Mouse (Mus musculus): ENCODE data around the gene Phlpp1. TPM values are rescaled to one million over a fixed set of nuclear protein-coding genes. Genes with fewer than 3 reads are reported as not detected.
"Not testable (repeated sequence)": the region's sequence is repeated elsewhere in the genome, so short reads cannot be mapped to it uniquely, and the experiment has no call there.

Gene Phlpp1
- polyA plus RNA-seq, 1 experiment = 0.67 TPM

- H3K36me3 ChIP-seq (replicated peaks; ENCODE audit: low read length) = peaks cover 10% of the 10 kb centered on the region
- TF ChIP-seq GATA1 (IDR thresholded peaks at IDR 0.05; ENCODE audit: borderline replicate concordance, low read length) (no peak), FLI1 (IDR thresholded peaks at IDR 0.05; ENCODE audit: low read length) (no peak)
- no peaks in the 10 kb centered on the region for H3K27me3 ChIP-seq (replicated peaks)
- peaks cover 40% of the 10 kb centered on the region for H3K4me1 ChIP-seq
- no peak overlapping the region for H3K4me3 ChIP-seq (replicated peaks)
- H3K9me3 ChIP-seq = no peaks in the 10 kb centered on the region
These were observed 108.0 kb downstream of the Phlpp1 start for GRCm38 (mm10) chr1:106279404-106280123.

DNA sequence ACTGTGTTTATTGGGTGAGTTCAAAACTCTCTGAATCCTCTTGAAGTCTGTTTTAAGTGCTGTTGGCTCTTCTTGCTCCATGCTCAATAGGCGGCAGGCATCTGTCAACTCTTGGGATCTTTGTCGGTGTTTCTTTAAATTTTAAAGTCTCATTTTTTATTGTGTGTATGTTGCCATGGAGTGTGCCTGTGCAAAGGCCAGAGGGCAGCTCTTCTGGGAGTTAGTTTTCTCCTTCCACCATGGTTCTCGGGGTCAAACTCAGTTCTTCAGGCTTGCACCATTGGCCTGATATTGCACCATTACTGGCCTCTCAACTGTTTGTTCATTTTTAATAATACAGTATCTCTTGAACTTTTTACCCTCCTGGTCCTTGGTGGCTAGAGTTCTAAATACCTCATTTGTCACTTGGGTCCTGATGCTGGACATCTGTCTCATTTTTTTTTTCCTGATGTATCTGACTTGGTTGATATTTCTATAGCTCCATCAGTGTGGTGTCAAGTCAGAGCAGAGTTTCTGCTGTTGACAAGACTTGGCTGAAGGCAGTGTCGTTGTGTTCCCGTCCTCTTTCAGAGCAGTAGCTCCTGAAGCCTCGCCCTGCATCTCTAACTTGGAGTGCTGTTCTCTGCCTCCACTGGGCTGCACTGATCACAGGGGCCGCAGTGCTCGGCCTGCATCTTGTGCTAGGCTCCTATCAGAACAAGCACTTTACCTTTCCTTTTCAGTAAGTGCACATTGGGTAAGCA lies 108.8 kb downstream of the Phlpp1 start:
- Histone ChIP-seq H3K9me3 (no peaks in the 10 kb centered on the region), H3K27me3 (replicated peaks) (no peaks in the 10 kb centered on the region), H3K4me1 (peaks cover 37% of the 10 kb centered on the region), H3K36me3 (replicated peaks; ENCODE audit: low read length) (peaks cover 10% of the 10 kb centered on the region), H3K4me3 (replicated peaks) (no peak overlapping the region)
- TF ChIP-seq FLI1 (IDR thresholded peaks at IDR 0.05; ENCODE audit: low read length) (no peak), GATA1 (IDR thresholded peaks at IDR 0.05; ENCODE audit: borderline replicate concordance, low read length) (no peak)

DNA sequence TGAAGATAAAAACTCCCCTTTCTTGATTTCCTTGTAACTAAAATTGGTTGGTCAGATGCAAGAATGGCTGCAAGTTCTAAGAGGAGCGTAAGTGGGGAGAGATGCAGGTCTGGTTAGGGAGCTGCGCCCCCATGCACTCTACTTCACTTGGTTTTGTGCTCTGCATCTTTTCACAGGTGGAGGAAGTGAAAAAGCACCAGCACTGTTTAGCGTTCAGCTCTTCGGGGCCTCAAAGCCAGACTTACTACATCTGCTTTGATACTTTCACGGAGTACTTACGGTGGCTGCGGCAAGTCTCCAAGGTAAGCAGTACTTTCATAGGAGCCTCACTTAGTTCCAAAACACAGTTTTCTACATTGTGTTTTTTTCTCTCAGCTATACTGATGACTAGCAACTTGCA lies 115.3 kb downstream of the Phlpp1 start:
- Histone ChIP-seq H3K9me3 (no peaks in the 10 kb centered on the region), H3K4me1 (no peaks in the 10 kb centered on the region), H3K4me3 (replicated peaks) (no peak overlapping the region), H3K36me3 (replicated peaks; ENCODE audit: low read length) (peaks cover 13% of the 10 kb centered on the region), H3K27me3 (replicated peaks) (no peaks in the 10 kb centered on the region)
- TF ChIP-seq GATA1 (IDR thresholded peaks at IDR 0.05; ENCODE audit: borderline replicate concordance, low read length) (no peak), FLI1 (IDR thresholded peaks at IDR 0.05; ENCODE audit: low read length) (no peak)

DNA sequence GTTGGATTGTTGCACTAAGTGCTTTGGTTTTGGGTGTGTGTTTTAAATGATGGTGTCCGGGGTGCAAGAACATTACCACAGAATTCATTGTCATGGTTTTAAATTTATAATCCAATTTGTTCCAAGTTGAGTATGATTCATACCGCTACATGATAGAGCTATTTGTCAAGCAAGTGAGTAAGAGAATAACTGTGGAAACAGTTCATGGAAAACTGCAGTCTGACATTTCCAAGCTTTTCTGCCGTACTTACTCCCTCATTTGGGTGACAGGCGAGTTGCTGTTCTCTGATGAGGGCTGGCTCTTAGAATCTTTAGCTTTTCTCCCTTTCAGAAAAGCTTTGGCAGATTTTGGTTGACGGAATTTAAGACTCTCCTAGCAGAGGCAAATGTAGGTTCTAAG lies 117.5 kb downstream of the Phlpp1 start:
- no peaks in the 10 kb centered on the region for H3K27me3 ChIP-seq (replicated peaks)
- H3K36me3 ChIP-seq (replicated peaks; ENCODE audit: low read length) = peaks cover 9% of the 10 kb centered on the region
- H3K4me3 ChIP-seq (replicated peaks) = no peak overlapping the region
- TF ChIP-seq GATA1 (IDR thresholded peaks at IDR 0.05; ENCODE audit: borderline replicate concordance, low read length) (no peak), FLI1 (IDR thresholded peaks at IDR 0.05; ENCODE audit: low read length) (no peak)
- no peaks in the 10 kb centered on the region for H3K4me1 ChIP-seq
- no peaks in the 10 kb centered on the region for H3K9me3 ChIP-seq

GRCm38 (mm10) chr1:106289580-106289979 lies 118.0 kb downstream of the Phlpp1 start:
- H3K36me3 ChIP-seq (replicated peaks; ENCODE audit: low read length) = peaks cover 9% of the 10 kb centered on the region
- H3K4me3 ChIP-seq (replicated peaks) = no peak overlapping the region
- H3K4me1 ChIP-seq = no peaks in the 10 kb centered on the region
- TF ChIP-seq FLI1 (IDR thresholded peaks at IDR 0.05; ENCODE audit: low read length) (no peak), GATA1 (IDR thresholded peaks at IDR 0.05; ENCODE audit: borderline replicate concordance, low read length) (no peak)
- no peaks in the 10 kb centered on the region for H3K27me3 ChIP-seq (replicated peaks)
- H3K9me3 ChIP-seq = no peaks in the 10 kb centered on the region

DNA sequence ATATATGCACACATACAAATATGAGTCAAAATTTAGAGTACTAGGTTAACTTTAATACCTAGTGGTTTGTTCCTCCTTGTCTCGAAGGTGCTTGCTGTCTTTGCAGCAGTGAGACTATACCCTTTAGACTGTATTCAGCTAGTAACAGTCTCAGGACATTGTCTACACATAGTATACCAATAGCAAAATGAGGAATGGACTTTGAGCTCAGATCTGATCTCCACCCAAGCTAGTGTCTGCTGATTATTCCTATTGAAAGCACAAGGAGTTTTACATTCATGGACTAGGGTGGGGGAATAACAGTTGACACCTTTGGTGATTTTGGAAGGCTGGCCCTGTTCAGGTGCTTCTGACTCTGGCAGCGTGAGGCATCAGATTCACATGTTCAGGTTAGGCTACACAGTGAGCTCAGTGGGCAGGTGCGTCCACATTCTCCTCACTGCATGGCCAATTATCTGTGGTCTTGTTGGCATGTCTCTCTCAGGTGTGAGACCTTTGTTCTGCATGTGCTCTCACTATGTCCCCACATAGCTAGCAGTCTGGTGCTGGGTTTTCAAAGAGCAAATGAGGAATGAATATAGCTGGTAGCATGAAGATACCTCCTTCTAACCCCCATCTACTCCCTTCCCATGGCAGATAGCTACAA lies 138.0 kb downstream of the Phlpp1 start:
- Histone ChIP-seq H3K9me3 (peaks cover 6% of the 10 kb centered on the region; the same call in 1 of the 2 replicates), H3K27me3 (replicated peaks) (no peaks in the 10 kb centered on the region), H3K36me3 (replicated peaks; ENCODE audit: low read length) (peaks cover 4% of the 10 kb centered on the region), H3K4me3 (replicated peaks) (no peak overlapping the region), H3K4me1 (peaks cover 8% of the 10 kb centered on the region)
- no peak for TF ChIP-seq GATA1 (IDR thresholded peaks at IDR 0.05; ENCODE audit: borderline replicate concordance, low read length)
- no peak for TF ChIP-seq FLI1 (IDR thresholded peaks at IDR 0.05; ENCODE audit: low read length)

- peaks cover 8% of the 10 kb centered on the region for H3K4me1 ChIP-seq
- H3K36me3 ChIP-seq (replicated peaks; ENCODE audit: low read length) = peaks cover 4% of the 10 kb centered on the region
- no peak overlapping the region for H3K4me3 ChIP-seq (replicated peaks)
- no peak for TF ChIP-seq GATA1 (IDR thresholded peaks at IDR 0.05; ENCODE audit: borderline replicate concordance, low read length)
- TF ChIP-seq FLI1 (IDR thresholded peaks at IDR 0.05; ENCODE audit: low read length) = no peak
- no peaks in the 10 kb centered on the region for H3K27me3 ChIP-seq (replicated peaks)
- peaks cover 6% of the 10 kb centered on the region; the same call in 1 of the 2 replicates for H3K9me3 ChIP-seq
These were observed 138.7 kb downstream of the Phlpp1 start for GRCm38 (mm10) chr1:106310285-106310684.

GRCm38 (mm10) chr1:106311830-106312229 lies 140.3 kb downstream of the Phlpp1 start:
- not testable (repeated sequence) for H3K4me3 ChIP-seq (replicated peaks); H3K36me3 ChIP-seq (replicated peaks; ENCODE audit: low read length); H3K27me3 ChIP-seq (replicated peaks); H3K9me3 ChIP-seq
- peaks cover 17% of the 10 kb centered on the region for H3K4me1 ChIP-seq

- no peaks in the 10 kb centered on the region for H3K27me3 ChIP-seq (replicated peaks)
- no peak overlapping the region for H3K4me3 ChIP-seq (replicated peaks)
- H3K4me1 ChIP-seq = peaks cover 44% of the 10 kb centered on the region
- H3K9me3 ChIP-seq = no peaks in the 10 kb centered on the region
- no peak for TF ChIP-seq GATA1 (IDR thresholded peaks at IDR 0.05; ENCODE audit: borderline replicate concordance, low read length)
- no peak for TF ChIP-seq FLI1 (IDR thresholded peaks at IDR 0.05; ENCODE audit: low read length)
- H3K36me3 ChIP-seq (replicated peaks; ENCODE audit: low read length) = peaks cover 3% of the 10 kb centered on the region
These were observed 142.9 kb downstream of the Phlpp1 start for GRCm38 (mm10) chr1:106314476-106314875.
